Mouse (Mus musculus): ENCODE measurements at regions not wholly inside any gene's neighbourhood (a gene's known extent, or its start where the extent isn't known, plus 50 kb on each side); places are given as distances from the start of the nearest gene placed in this dataset.

DNA sequence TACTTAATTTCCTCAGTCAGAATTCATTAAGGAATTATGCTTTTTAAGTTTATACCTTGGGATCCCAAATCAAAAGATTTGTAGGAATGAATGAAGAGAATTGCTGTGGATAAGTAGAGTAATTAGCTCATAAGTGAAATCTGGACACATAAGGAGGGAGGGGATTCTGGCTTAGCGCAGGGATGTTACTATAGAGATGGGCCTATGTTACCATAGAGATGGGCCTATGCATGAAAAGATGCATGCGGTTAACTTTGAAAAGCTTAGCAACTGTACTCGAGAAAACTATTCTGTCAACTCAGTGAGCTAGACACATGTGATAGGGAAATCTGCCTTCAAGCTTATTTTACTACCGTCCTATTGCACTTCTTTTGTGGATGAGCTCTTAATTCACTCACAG is 204.5 kb upstream of the F930015N05Rik start:
- H3K9me3 ChIP-seq (ENCODE audit: control insufficient read depth, low read depth, low read length): no peaks in the 10 kb centered on the region
- no peak overlapping the region for H3K27ac ChIP-seq (ENCODE audit: low read length)
- no peak overlapping the region for H3K4me3 ChIP-seq (ENCODE audit: low read depth, low read length)
- H3K4me2 ChIP-seq (replicated peaks; ENCODE audit: low read depth, low read length): no peak overlapping the region
- H3K36me3 ChIP-seq (ENCODE audit: control insufficient read depth, insufficient read depth, low read length): no peaks in the 10 kb centered on the region
- H3K9ac ChIP-seq (replicated peaks; ENCODE audit: low read depth, low read length): no peak overlapping the region
- WGBS: 87% methylated on average over 4 of the region's 4 CpGs
- no peaks in the 10 kb centered on the region for H3K4me1 ChIP-seq (ENCODE audit: control insufficient read depth, insufficient read depth, low read length)
- H3K27me3 ChIP-seq (ENCODE audit: control insufficient read depth, insufficient read depth, low read length): no peaks in the 10 kb centered on the region
- no peak for ATAC-seq (ENCODE audit: insufficient number of reproducible peaks, insufficient read depth, low FRiP score, low read depth)

DNA sequence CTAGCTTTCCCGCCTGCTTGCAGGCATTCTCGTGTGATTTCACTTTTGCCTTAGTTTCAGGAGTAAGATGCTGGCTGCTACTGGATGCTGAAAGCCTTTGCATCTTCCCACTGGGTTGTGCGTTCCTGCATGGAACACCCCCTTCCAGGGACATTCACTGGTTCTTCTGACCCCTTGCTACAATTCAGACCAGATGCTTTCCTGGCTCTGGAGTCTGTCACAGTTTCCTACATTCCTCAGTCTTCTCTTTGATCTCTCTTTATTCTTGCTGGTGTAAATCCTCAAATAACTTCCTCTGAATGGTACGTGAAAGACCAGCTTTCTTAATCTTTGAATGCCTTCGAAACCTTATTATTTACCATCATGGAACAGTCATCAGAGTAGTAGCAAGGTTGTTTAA is 206.7 kb upstream of the F930015N05Rik start:
- ATAC-seq (ENCODE audit: insufficient number of reproducible peaks, insufficient read depth, low FRiP score, low read depth): no peak
- no peak overlapping the region for H3K27ac ChIP-seq (ENCODE audit: low read length)
- H3K9ac ChIP-seq (replicated peaks; ENCODE audit: low read depth, low read length): no peak overlapping the region
- no peaks in the 10 kb centered on the region for H3K27me3 ChIP-seq (ENCODE audit: control insufficient read depth, insufficient read depth, low read length)
- H3K36me3 ChIP-seq (ENCODE audit: control insufficient read depth, insufficient read depth, low read length): no peaks in the 10 kb centered on the region
- H3K4me1 ChIP-seq (ENCODE audit: control insufficient read depth, insufficient read depth, low read length): no peaks in the 10 kb centered on the region
- no peaks in the 10 kb centered on the region for H3K9me3 ChIP-seq (ENCODE audit: control insufficient read depth, low read depth, low read length)
- 69% methylated on average over 5 of the region's 5 CpGs for WGBS
- no peak overlapping the region for H3K4me2 ChIP-seq (replicated peaks; ENCODE audit: low read depth, low read length)
- H3K4me3 ChIP-seq (ENCODE audit: low read depth, low read length): no peak overlapping the region

DNA sequence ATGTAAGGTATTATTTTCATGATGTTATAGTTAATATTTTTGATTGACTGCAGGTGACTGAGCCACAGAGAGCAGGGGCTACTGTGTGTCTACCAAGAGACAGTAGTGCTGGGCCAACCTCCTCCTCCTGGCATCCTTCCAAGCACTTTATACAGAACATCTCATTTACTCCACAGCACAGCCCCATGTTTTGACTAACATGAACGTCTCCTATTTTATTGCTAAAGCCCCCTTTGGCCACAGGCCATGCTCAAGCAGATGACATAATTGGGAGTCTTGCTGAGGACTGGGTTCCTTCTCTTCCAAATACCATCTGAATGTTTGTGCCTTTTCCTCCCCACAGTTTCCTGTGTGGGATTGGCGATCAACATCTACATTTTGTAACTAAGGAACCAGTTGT is 211.5 kb upstream of the F930015N05Rik start:
- Histone ChIP-seq H3K27me3 (ENCODE audit: control insufficient read depth, insufficient read depth, low read length) (no peaks in the 10 kb centered on the region), H3K9ac (replicated peaks; ENCODE audit: low read depth, low read length) (no peak overlapping the region), H3K4me1 (ENCODE audit: control insufficient read depth, insufficient read depth, low read length) (no peaks in the 10 kb centered on the region), H3K4me2 (replicated peaks; ENCODE audit: low read depth, low read length) (no peak overlapping the region), H3K27ac (ENCODE audit: low read length) (no peak overlapping the region), H3K36me3 (ENCODE audit: control insufficient read depth, insufficient read depth, low read length) (no peaks in the 10 kb centered on the region), H3K4me3 (ENCODE audit: low read depth, low read length) (no peak overlapping the region), H3K9me3 (ENCODE audit: control insufficient read depth, low read depth, low read length) (no peaks in the 10 kb centered on the region)
- 55% methylated on average over 2 of the region's 2 CpGs for WGBS
- no peak for ATAC-seq (ENCODE audit: insufficient number of reproducible peaks, insufficient read depth, low FRiP score, low read depth)

DNA sequence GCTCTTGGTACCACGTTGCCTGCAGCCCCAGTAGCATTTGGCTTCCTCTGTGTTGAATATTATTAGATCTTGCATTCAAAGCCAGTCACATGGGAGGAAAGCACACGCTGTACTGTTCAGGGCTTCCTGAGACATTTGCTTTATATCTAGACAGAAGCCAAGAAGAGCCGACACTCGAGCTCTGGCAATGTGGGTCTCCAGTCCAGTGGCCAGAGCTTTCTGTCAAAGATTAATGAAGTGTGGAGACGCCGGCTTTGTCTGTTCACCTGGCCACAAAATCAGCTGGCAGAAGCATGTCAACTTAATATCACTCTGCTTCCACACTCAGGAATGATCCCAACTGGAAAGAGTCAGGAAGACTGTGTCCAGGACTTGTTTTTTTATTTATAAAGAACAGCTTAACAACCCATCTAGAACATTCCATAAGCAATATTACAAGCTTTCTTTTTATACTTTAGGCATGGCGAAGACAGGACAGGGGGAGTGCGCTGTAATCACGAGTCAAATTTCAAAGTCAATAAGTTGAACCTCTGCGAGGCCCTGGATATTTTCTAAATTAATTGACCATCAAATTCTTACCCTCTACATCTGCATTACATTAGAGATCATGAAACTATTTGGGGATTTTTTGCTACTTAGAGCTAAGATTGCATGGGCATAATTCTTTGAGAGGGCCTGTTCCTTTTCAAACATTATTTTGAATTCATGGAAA is 214.3 kb upstream of the F930015N05Rik start:
- Histone ChIP-seq H3K4me2 (replicated peaks; ENCODE audit: low read depth, low read length) (no peak overlapping the region), H3K4me1 (ENCODE audit: control insufficient read depth, insufficient read depth, low read length) (no peaks in the 10 kb centered on the region), H3K27me3 (ENCODE audit: control insufficient read depth, insufficient read depth, low read length) (no peaks in the 10 kb centered on the region), H3K9ac (replicated peaks; ENCODE audit: low read depth, low read length) (no peak overlapping the region), H3K36me3 (ENCODE audit: control insufficient read depth, insufficient read depth, low read length) (no peaks in the 10 kb centered on the region), H3K9me3 (ENCODE audit: control insufficient read depth, low read depth, low read length) (no peaks in the 10 kb centered on the region), H3K4me3 (ENCODE audit: low read depth, low read length) (no peak overlapping the region), H3K27ac (ENCODE audit: low read length) (no peak overlapping the region)
- ATAC-seq (ENCODE audit: insufficient number of reproducible peaks, insufficient read depth, low FRiP score, low read depth): no peak
- 64% methylated on average over 10 of the region's 10 CpGs for WGBS

DNA sequence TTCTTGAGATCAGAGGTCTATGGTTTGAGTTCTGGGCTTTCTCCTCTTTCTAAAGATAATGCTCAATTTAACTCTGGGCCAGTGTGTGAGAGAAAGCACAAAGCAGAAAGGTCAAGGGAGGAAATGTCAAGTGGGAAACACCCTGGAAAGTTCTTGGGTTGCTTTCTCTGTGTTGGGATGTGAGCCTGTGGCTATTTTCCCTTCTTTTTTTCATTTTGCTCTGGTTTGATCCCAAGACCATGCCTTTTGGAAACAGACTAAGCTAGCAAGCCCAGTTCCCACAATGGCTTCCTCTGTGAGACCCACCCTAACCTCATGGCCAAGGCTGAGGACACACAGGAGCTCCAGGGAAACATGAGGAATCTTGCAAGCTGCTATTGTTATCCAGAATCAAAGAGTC is 216.4 kb upstream of the F930015N05Rik start:
- no peaks in the 10 kb centered on the region for H3K36me3 ChIP-seq (ENCODE audit: control insufficient read depth, insufficient read depth, low read length)
- H3K9me3 ChIP-seq (ENCODE audit: control insufficient read depth, low read depth, low read length): no peaks in the 10 kb centered on the region
- H3K9ac ChIP-seq (replicated peaks; ENCODE audit: low read depth, low read length): no peak overlapping the region
- no peak overlapping the region for H3K4me3 ChIP-seq (ENCODE audit: low read depth, low read length)
- H3K27me3 ChIP-seq (ENCODE audit: control insufficient read depth, insufficient read depth, low read length): no peaks in the 10 kb centered on the region
- no peak overlapping the region for H3K27ac ChIP-seq (ENCODE audit: low read length)
- no peak for ATAC-seq (ENCODE audit: insufficient number of reproducible peaks, insufficient read depth, low FRiP score, low read depth)
- no peaks in the 10 kb centered on the region for H3K4me1 ChIP-seq (ENCODE audit: control insufficient read depth, insufficient read depth, low read length)
- no peak overlapping the region for H3K4me2 ChIP-seq (replicated peaks; ENCODE audit: low read depth, low read length)

DNA sequence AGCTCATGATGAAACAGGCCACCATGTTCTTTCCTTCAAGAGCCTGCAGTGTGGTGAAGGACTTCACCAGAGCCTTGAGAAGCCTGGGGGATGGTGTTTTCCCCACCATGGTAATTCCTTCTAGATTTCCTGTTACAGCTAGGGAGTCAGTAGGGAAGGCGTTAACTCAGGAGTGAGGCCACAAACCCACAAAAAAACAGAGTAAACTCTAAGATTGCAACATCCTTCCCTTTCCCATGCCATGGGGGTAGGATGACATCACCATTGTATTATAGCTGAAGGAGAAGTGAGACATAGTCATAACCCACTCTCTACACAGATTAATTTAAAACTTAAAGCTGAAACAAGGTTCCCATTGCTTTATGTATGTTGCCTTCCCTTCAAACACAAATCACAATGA is 218.7 kb upstream of the F930015N05Rik start:
- Histone ChIP-seq H3K9me3 (ENCODE audit: control insufficient read depth, low read depth, low read length) (no peaks in the 10 kb centered on the region), H3K27me3 (ENCODE audit: control insufficient read depth, insufficient read depth, low read length) (no peaks in the 10 kb centered on the region), H3K36me3 (ENCODE audit: control insufficient read depth, insufficient read depth, low read length) (no peaks in the 10 kb centered on the region), H3K9ac (replicated peaks; ENCODE audit: low read depth, low read length) (no peak overlapping the region), H3K27ac (ENCODE audit: low read length) (no peak overlapping the region), H3K4me2 (replicated peaks; ENCODE audit: low read depth, low read length) (no peak overlapping the region), H3K4me1 (ENCODE audit: control insufficient read depth, insufficient read depth, low read length) (no peaks in the 10 kb centered on the region), H3K4me3 (ENCODE audit: low read depth, low read length) (no peak overlapping the region)
- ATAC-seq (ENCODE audit: insufficient number of reproducible peaks, insufficient read depth, low FRiP score, low read depth): no peak
- WGBS: 87% methylated on average over 1 of the region's 1 CpGs

DNA sequence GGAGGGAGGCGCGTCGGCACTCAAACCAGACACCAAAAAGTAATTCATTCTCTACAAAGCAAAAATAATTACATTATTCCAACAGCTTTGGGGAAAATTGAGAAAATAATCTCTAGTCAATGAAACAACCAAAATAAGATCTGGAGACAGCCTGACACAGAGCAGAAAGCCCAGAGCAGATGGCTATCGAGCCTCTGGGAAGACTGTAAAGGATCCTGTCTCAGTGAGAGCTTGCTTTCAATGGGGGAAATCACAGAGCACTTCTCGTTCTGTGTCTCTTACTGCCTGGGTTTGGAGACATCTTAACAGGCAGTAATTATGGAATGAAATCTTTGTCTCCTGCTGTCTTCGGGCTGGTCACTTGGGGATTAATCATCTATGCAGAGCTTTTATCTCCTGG is 226.7 kb upstream of the F930015N05Rik start:
- H3K4me1 ChIP-seq (ENCODE audit: control insufficient read depth, insufficient read depth, low read length): peaks cover 4% of the 10 kb centered on the region; the same call in 1 of the 2 replicates
- H3K9ac ChIP-seq (replicated peaks; ENCODE audit: low read depth, low read length): no peak overlapping the region
- no peak overlapping the region for H3K4me2 ChIP-seq (replicated peaks; ENCODE audit: low read depth, low read length)
- no peaks in the 10 kb centered on the region for H3K36me3 ChIP-seq (ENCODE audit: control insufficient read depth, insufficient read depth, low read length)
- no peaks in the 10 kb centered on the region for H3K27me3 ChIP-seq (ENCODE audit: control insufficient read depth, insufficient read depth, low read length)
- no peaks in the 10 kb centered on the region for H3K9me3 ChIP-seq (ENCODE audit: control insufficient read depth, low read depth, low read length)
- no peak overlapping the region for H3K27ac ChIP-seq (ENCODE audit: low read length)
- 35% methylated on average over 6 of the region's 6 CpGs for whole genome bisulfite sequencing
- ATAC-seq (ENCODE audit: insufficient number of reproducible peaks, insufficient read depth, low FRiP score, low read depth): no peak
- H3K4me3 ChIP-seq (ENCODE audit: low read depth, low read length): no peak overlapping the region

DNA sequence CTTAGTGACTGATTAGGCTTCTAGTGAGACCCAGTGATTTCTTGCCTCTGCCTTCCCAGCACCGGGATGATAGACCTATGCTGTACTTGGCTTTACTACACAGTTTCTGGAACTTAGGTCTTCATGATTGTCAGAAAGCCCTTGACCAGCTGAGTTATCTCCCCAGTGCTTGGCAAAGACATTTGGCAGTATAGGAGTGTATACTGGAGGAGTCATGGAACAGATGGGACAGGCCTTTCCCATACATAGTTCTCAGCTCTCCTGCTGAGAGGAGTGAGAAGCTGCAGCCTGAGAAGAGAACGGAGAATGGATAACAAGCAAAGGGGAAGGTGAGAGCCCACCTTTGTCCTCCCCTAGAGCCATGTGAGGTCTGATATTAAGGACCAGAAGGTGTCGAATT is 230.6 kb upstream of the F930015N05Rik start:
- Histone ChIP-seq H3K27me3 (ENCODE audit: control insufficient read depth, insufficient read depth, low read length) (no peaks in the 10 kb centered on the region), H3K4me1 (ENCODE audit: control insufficient read depth, insufficient read depth, low read length) (peaks cover 4% of the 10 kb centered on the region; the same call in 1 of the 2 replicates), H3K27ac (ENCODE audit: low read length) (no peak overlapping the region), H3K9ac (replicated peaks; ENCODE audit: low read depth, low read length) (no peak overlapping the region), H3K9me3 (ENCODE audit: control insufficient read depth, low read depth, low read length) (no peaks in the 10 kb centered on the region), H3K36me3 (ENCODE audit: control insufficient read depth, insufficient read depth, low read length) (no peaks in the 10 kb centered on the region), H3K4me3 (ENCODE audit: low read depth, low read length) (no peak overlapping the region), H3K4me2 (replicated peaks; ENCODE audit: low read depth, low read length) (no peak overlapping the region)
- WGBS: 82% methylated on average over 3 of the region's 3 CpGs
- no peak for ATAC-seq (ENCODE audit: insufficient number of reproducible peaks, insufficient read depth, low FRiP score, low read depth)

DNA sequence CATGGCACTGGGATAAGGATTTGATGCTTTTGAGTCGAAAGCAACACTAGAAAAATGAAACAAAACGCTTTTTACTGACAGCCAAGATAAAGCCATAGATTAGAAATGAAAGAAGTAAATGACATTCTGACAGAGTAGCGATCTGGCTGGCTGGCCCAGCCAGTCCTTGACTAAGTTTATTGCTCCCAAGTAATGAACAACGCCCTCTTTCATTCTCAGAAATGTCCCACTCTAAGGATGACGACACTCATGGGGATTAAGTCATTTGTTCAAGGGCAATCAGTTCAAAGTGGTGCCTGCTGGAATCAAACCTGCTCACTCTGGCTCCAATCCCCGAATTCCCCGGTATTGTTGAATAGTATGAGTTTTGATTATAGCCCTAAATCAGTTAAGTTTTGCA is 231.1 kb upstream of the F930015N05Rik start:
- WGBS: 65% methylated on average over 7 of the region's 7 CpGs

More for the DNA sequence above, 231.1 kb upstream of the F930015N05Rik start:
- no peak overlapping the region for H3K4me2 ChIP-seq (replicated peaks; ENCODE audit: low read depth, low read length)
- H3K9me3 ChIP-seq (ENCODE audit: control insufficient read depth, low read depth, low read length): no peaks in the 10 kb centered on the region
- no peak overlapping the region for H3K27ac ChIP-seq (ENCODE audit: low read length)
- H3K27me3 ChIP-seq (ENCODE audit: control insufficient read depth, insufficient read depth, low read length): no peaks in the 10 kb centered on the region
- peaks cover 4% of the 10 kb centered on the region; the same call in 1 of the 2 replicates for H3K4me1 ChIP-seq (ENCODE audit: control insufficient read depth, insufficient read depth, low read length)
- H3K4me3 ChIP-seq (ENCODE audit: low read depth, low read length): no peak overlapping the region
- no peaks in the 10 kb centered on the region for H3K36me3 ChIP-seq (ENCODE audit: control insufficient read depth, insufficient read depth, low read length)
- H3K9ac ChIP-seq (replicated peaks; ENCODE audit: low read depth, low read length): no peak overlapping the region
- ATAC-seq (ENCODE audit: insufficient number of reproducible peaks, insufficient read depth, low FRiP score, low read depth): no peak

All from stomach, embryonic 14.5 days (tissue).